Mouse (Mus musculus): ENCODE measurements around the gene Gm45140. TPM values are rescaled to one million over a fixed set of nuclear protein-coding genes. Genes with fewer than 3 reads are reported as not detected.

The Gm45140 gene
- total and polyA plus RNA-seq, 3 experiments = 9.9 to 26.2 TPM; not detected in 1

DNA sequence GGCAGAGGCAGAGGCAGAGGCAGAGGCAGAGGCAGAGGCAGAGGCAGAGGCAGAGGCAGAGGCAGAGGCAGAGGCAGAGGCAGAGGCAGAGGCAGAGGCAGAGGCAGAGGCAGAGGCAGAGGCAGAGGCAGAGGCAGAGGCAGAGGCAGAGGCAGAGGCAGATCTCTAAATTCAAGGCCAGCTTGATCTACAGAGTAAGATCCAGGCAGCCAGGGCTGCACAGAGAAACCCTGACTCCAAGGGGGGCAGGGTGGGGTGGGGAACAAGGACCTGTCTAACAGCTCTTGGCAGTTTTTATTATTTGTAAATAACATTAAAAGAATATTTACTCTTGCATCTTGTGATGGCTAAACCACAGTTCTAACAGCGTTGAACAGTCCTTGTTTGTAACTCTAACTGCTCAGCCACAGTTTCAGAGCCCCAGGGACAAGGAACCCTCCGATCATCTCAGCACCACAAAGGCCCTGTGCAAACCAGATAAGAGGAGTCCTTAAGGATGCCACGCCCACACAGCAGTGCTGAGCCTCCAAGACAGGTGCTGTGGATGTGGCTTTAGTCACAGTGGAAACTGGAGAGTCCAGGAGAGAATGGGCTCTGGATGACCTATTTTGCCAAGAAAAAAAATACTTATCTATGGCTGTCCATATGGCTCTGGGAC is 59.9 kb downstream of the Gm45140 start:
- Histone ChIP-seq H3K36me3 (ENCODE audit: control insufficient read depth in 1 of 2, insufficient read depth in 2 of 2, low read length in 2 of 2) (peaks cover 0 to 18% of the 10 kb centered on the region in 2 experiments; a peak in 2 of 4 replicates), H3K79me2 (ENCODE audit: control insufficient read depth, insufficient read depth, low read length, poor library complexity) (no peaks in the 10 kb centered on the region), H3K27me3 (ENCODE audit: control insufficient read depth in 1 of 2, insufficient read depth in 2 of 2, low read length in 2 of 2) (no peaks in the 10 kb centered on the region; a peak in 1 of 4 replicates), H3K4me3 (ENCODE audit: control insufficient read depth in 1 of 2, insufficient read depth in 1 of 2, low read depth in 2 of 2, low read length in 2 of 2) (peak overlapping the region in 1 of 2 experiments; percentile 24; a peak in 1 of 4 replicates), H3K4me1 (ENCODE audit: control insufficient read depth in 1 of 2, insufficient read depth in 2 of 2, low read length in 2 of 2) (peaks cover 18 to 27% of the 10 kb centered on the region in 2 experiments), H3K9ac (ENCODE audit: control insufficient read depth, low read depth, low read length, poor library complexity, severe bottlenecking) (peak overlapping the region; percentile 16; the same call in 1 of the 2 replicates), H3K9me3 (replicated peaks; ENCODE audit: insufficient read depth, low read length) (no peaks in the 10 kb centered on the region), H3K27ac (ENCODE audit: control insufficient read depth, low read depth, low read length) (peak overlapping the region; percentile 93)
- peak; percentile 97 for DNase-seq (ENCODE audit: low read depth, low spot score)
- TF ChIP-seq POLR2A (IDR thresholded peaks at IDR 0.05; ENCODE audit: control insufficient read depth in 1 of 2, insufficient read depth in 1 of 2, low read depth in 1 of 2, low read length in 2 of 2, poor library complexity in 1 of 2) = peak in 1 of 2 experiments; percentile 48; a peak in 2 of 4 replicates
- peak; percentile 97 for TF ChIP-seq GATA1 (IDR thresholded peaks at IDR 0.05; ENCODE audit: low read depth, low read length)
- TF ChIP-seq KAT2A (conservative IDR thresholded peaks at IDR 0.05; ENCODE audit: low read depth, low read length) = no peak
- TF ChIP-seq MAFK (IDR thresholded peaks at IDR 0.05; ENCODE audit: borderline replicate concordance, low read depth, low read length) = no peak
- no peak for TF ChIP-seq JUND (IDR thresholded peaks at IDR 0.05; ENCODE audit: low read depth, low read length)
- no peak for TF ChIP-seq MAX (IDR thresholded peaks at IDR 0.05; ENCODE audit: low read length)
- TF ChIP-seq ELF1 (IDR thresholded peaks at IDR 0.05; ENCODE audit: low read depth, low read length) = 0 out of 2 replicates have a peak, but pooled peaks have one; percentile 10
- TF ChIP-seq CHD1 (IDR thresholded peaks at IDR 0.05; ENCODE audit: low read depth, low read length) = no peak
- TF ChIP-seq TAL1 (IDR thresholded peaks at IDR 0.05; ENCODE audit: low read length) = peak; percentile 99
- peak; percentile 47 for TF ChIP-seq NELFE (IDR thresholded peaks at IDR 0.05; ENCODE audit: low read depth, low read length)
- TF ChIP-seq EP300 (IDR thresholded peaks at IDR 0.05; ENCODE audit: low read depth in 1 of 2, low read length in 2 of 2) = peak; percentile 94 to 95
- no peak for TF ChIP-seq GABPA (IDR thresholded peaks at IDR 0.05; ENCODE audit: low read depth, low read length)
- TF ChIP-seq ZKSCAN1 (IDR thresholded peaks at IDR 0.05; ENCODE audit: low read depth, low read length) = no peak
- TF ChIP-seq MYB (IDR thresholded peaks at IDR 0.05; ENCODE audit: low read depth, low read length) = peak; percentile 68
- TF ChIP-seq MYC (IDR thresholded peaks at IDR 0.05; ENCODE audit: low read depth, low read length) = 0 out of 2 replicates have a peak, but pooled peaks have one; percentile 53
- no peak for TF ChIP-seq CTCF (IDR thresholded peaks at IDR 0.05 in 2 of 3, conservative IDR thresholded peaks at IDR 0.05 in 1 of 3; ENCODE audit: control insufficient read depth in 1 of 3, insufficient read depth in 1 of 3, low read depth in 2 of 3, low read length in 3 of 3, poor library complexity in 1 of 3, severe bottlenecking in 1 of 3)
- TF ChIP-seq CHD2 (IDR thresholded peaks at IDR 0.05; ENCODE audit: low read length) = no peak
- TF ChIP-seq MAZ (IDR thresholded peaks at IDR 0.05; ENCODE audit: low read depth, low read length) = 0 out of 2 replicates have a peak, but pooled peaks have one; percentile 60
- TF ChIP-seq USF2 (IDR thresholded peaks at IDR 0.05; ENCODE audit: borderline replicate concordance in 1 of 2, insufficient read depth in 1 of 2, low read depth in 1 of 2, low read length in 2 of 2) = no peak
- TF ChIP-seq BHLHE40 (IDR thresholded peaks at IDR 0.05; ENCODE audit: borderline replicate concordance, low read depth, low read length) = no peak
- peak; percentile 83 for TF ChIP-seq ETS1 (IDR thresholded peaks at IDR 0.05; ENCODE audit: low read depth, low read length)
- no peak for TF ChIP-seq NRF1 (IDR thresholded peaks at IDR 0.05; ENCODE audit: insufficient read depth, low read depth, low read length, poor library complexity, severe bottlenecking)
- no peak for TF ChIP-seq ZNF384 (IDR thresholded peaks at IDR 0.05; ENCODE audit: low read depth, low read length)
- TF ChIP-seq SIN3A (IDR thresholded peaks at IDR 0.05; ENCODE audit: low read length) = 0 out of 2 replicates have a peak, but pooled peaks have one; percentile 74
- TF ChIP-seq RAD21 (IDR thresholded peaks at IDR 0.05; ENCODE audit: low read depth, low read length) = no peak
- TF ChIP-seq UBTF (IDR thresholded peaks at IDR 0.05; ENCODE audit: borderline replicate concordance, insufficient read depth, low read depth, low read length) = no peak
- TF ChIP-seq RCOR1 (IDR thresholded peaks at IDR 0.05; ENCODE audit: low read depth, low read length) = peak; percentile 71
- peak; percentile 78 for TF ChIP-seq ZMIZ1 (IDR thresholded peaks at IDR 0.05; ENCODE audit: low read depth, low read length)
- TF ChIP-seq MEF2A (IDR thresholded peaks at IDR 0.05; ENCODE audit: extremely low read depth, insufficient replicate concordance, low read depth, low read length, poor library complexity, severe bottlenecking) = no peak
- TF ChIP-seq POLR2AphosphoS5 (IDR thresholded peaks at IDR 0.05; ENCODE audit: borderline replicate concordance, low read depth, low read length) = no peak
- no peak for TF ChIP-seq ZC3H11A (IDR thresholded peaks at IDR 0.05; ENCODE audit: low read depth, low read length)
- TF ChIP-seq USF1 (IDR thresholded peaks at IDR 0.05; ENCODE audit: low read depth, low read length) = no peak
- no peak for TF ChIP-seq E2F4 (IDR thresholded peaks at IDR 0.05; ENCODE audit: borderline replicate concordance, low read depth, low read length)
- TF ChIP-seq TBP (IDR thresholded peaks at IDR 0.05; ENCODE audit: low read depth, low read length) = 0 out of 2 replicates have a peak, but pooled peaks have one; percentile 28
- TF ChIP-seq SMC3 (IDR thresholded peaks at IDR 0.05; ENCODE audit: low read depth, low read length) = no peak
